Mouse (Mus musculus) lung, postnatal 25 days (tissue): ENCODE results near the gene Pdcd2.

Experiments used
- DNase-seq: peaks from one replicate; pipeline ENCODE4 v3.0.0; 2022; ENCODE audit warnings: low spot score

The Pdcd2 gene

DNA sequence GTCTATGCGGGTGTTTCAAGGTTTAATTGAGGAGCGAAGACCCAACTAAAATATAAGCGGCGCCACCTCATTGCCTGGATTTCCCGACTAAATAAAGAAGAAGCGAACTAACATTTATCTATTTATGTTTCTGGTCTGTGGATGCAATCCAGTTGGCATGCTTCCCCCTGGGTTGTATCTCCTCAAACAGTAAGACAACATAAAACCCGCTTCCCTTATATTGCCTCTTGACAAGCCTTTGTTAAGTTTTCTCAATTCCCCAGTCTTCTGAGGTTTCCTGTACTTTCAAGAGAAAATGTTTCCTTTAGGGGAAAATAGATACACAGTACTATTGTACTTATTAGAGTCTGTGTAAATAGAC, 28.4 kb downstream of the Pdcd2 start:
- no peak for DNase-seq

DNA sequence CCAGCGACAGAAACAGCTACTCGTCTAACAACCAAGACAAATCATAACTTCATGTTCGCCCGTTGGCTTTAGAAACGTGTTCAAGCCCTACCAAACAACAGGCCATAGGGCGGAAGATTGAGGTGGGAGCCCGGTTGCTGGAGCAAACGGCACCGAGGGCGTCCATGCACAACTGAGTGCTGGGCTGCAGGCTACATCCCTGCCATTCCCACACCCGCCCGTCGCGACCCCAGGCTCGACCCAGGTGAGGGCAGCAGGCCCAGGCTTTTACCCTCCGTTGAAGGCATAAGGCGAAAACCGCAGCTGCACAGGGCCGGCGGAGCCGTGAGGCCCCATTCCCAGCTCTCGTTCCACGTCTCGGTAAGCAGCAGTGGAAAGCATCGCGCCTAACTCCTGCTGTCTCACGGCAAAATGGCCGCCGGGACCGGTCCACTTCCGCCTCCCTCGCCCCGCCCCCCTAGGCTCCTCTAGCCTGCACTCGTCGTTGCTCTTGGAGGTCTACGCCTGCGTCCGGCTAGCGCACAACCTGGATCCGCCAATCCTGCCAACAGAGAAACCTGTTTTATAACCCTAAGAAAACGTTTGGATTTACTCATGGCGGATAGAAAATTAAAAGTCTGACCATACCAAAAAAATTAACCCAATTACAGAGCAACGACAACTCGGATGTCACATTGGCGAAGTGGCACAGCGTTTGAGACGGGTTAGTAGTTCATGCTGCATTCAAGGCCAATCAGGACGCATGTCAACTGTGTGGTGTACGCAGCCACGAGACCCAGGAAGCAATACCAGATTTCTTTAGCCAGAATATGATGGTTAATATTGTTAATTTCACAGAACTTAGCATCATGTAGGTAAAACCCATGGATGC, 29.0 kb downstream of the Pdcd2 start:
- peak; percentile 95 for DNase-seq

DNA sequence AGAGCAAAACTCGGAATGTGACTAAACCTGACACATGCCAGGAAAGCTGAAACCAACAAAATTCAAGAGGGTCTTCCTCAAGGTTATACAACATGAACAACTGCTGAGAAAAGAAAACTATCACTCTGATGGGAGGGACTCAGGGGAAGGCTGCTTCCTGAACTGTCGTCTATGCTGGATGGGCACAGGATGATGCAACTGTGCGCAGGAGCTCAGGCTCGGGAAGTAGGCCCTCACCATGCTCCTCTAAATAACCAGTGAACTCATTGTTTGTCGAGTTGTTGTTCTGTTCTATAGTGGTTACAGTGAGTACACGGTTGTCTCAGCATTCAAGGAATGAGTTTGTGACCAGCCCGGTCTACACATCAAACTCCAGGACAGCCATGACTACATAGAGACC, 36.6 kb downstream of the Pdcd2 start:
- no peak for DNase-seq

DNA sequence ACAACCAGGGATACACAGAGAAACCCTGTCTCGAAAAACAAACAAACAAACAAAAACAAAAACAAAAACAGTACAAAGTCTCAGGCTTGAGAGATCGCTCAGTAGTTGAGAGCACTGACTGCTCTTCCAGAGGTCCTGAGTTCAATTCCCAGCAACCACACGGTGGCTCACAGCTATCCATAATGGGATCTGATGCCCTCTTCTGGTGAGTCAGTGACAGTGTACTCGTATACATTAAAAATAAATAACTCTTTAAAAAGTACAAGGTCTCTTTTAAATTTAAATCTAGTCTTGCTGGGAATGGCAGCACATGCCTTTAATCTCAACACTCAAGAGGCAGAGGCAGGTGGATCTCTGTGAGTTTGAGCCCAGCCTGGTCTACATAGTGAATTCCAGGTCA, 54.4 kb downstream of the Pdcd2 start:
- DNase-seq, result no peak
